Mouse (Mus musculus): ENCODE results near the gene Mlycd.

Gene Mlycd

GRCm38 (mm10) chr8:119404648-119405047 lies 10.0 kb downstream of the Mlycd start:
- DNase-seq: no peak

- DNase-seq: no peak
Measured at GRCm38 (mm10) chr8:119408311-119408710, 13.6 kb downstream of the Mlycd start.

GRCm38 (mm10) chr8:119412037-119412734 lies 17.5 kb downstream of the Mlycd start:
- DNase-seq: no peak

- DNase-seq: peak; percentile 85 to 86
Measured at GRCm38 (mm10) chr8:119412735-119413498, 18.2 kb downstream of the Mlycd start.

GRCm38 (mm10) chr8:119413605-119414004 lies 18.9 kb downstream of the Mlycd start:
- no peak for DNase-seq

GRCm38 (mm10) chr8:119420318-119420717 lies 25.6 kb downstream of the Mlycd start:
- DNase-seq: no peak

- DNase-seq: peak in 1 of 2 experiments; percentile 53
Measured at GRCm38 (mm10) chr8:119421603-119422122, 27.0 kb downstream of the Mlycd start.

GRCm38 (mm10) chr8:119422123-119422711 lies 27.5 kb downstream of the Mlycd start:
- DNase-seq: no peak

GRCm38 (mm10) chr8:119423631-119424141 lies 29.0 kb downstream of the Mlycd start:
- peak; percentile 91 to 95 for DNase-seq

- DNase-seq: peak in 1 of 2 experiments; percentile 64
Measured at GRCm38 (mm10) chr8:119424199-119424733, 29.6 kb downstream of the Mlycd start.

GRCm38 (mm10) chr8:119424740-119425139 lies 30.1 kb downstream of the Mlycd start:
- peak; percentile 68 to 69 for DNase-seq

- DNase-seq: peak; percentile 70 to 73
Measured at GRCm38 (mm10) chr8:119425533-119425932, 30.9 kb downstream of the Mlycd start.

GRCm38 (mm10) chr8:119426069-119426735 lies 31.5 kb downstream of the Mlycd start:
- no peak for DNase-seq

- peak; percentile 78 to 85 for DNase-seq
Measured at GRCm38 (mm10) chr8:119427634-119428349, 33.1 kb downstream of the Mlycd start.

- DNase-seq: no peak
Measured at GRCm38 (mm10) chr8:119428350-119428740, 33.7 kb downstream of the Mlycd start.

GRCm38 (mm10) chr8:119428766-119429327 lies 34.2 kb downstream of the Mlycd start:
- no peak for DNase-seq

- no peak for DNase-seq
Measured at GRCm38 (mm10) chr8:119429552-119429951, 34.9 kb downstream of the Mlycd start.

- DNase-seq: no peak
Measured at GRCm38 (mm10) chr8:119430250-119430649, 35.6 kb downstream of the Mlycd start.

- DNase-seq: no peak
Measured at GRCm38 (mm10) chr8:119430690-119431089, 36.0 kb downstream of the Mlycd start.

- DNase-seq: no peak
Measured at GRCm38 (mm10) chr8:119432372-119432771, 37.7 kb downstream of the Mlycd start.

- no peak for DNase-seq
Measured at GRCm38 (mm10) chr8:119433582-119434174, 39.0 kb downstream of the Mlycd start, which contains the start of gene Osgin1. Osgin1 (plus strand) TSS chr8:119434124.

Data from B cell, adult 2 months (primary cell).